Mouse (Mus musculus): Measurements from ENCODE around the gene Znhit6. TPM values are rescaled to one million over a fixed set of nuclear protein-coding genes. Genes with fewer than 3 reads are reported as not detected.

Gene Znhit6
- total RNA-seq, 2 experiments from 2014 or later, result 16.1 to 16.8 TPM

GRCm38 (mm10) chr3:145641878-145642277 is 65.9 kb downstream of the Znhit6 start:
- DNase-seq (ENCODE audit: low spot score in 2 of 2), result no peak

GRCm38 (mm10) chr3:145642861-145643260 is 66.9 kb downstream of the Znhit6 start:
- no peak for DNase-seq (ENCODE audit: low spot score in 2 of 2)

- no peak for DNase-seq (ENCODE audit: low spot score in 2 of 2)
Measured at GRCm38 (mm10) chr3:145645463-145645862, 69.5 kb downstream of the Znhit6 start.

GRCm38 (mm10) chr3:145646009-145646408 is 70.0 kb downstream of the Znhit6 start:
- no peak for DNase-seq (ENCODE audit: low spot score in 2 of 2)

GRCm38 (mm10) chr3:145646666-145647065 is 70.7 kb downstream of the Znhit6 start:
- DNase-seq (ENCODE audit: low spot score in 2 of 2), result no peak

- no peak for DNase-seq (ENCODE audit: low spot score in 2 of 2)
Measured at GRCm38 (mm10) chr3:145647416-145647815, 71.4 kb downstream of the Znhit6 start.

GRCm38 (mm10) chr3:145648097-145648931 is 72.3 kb downstream of the Znhit6 start:
- no peak for DNase-seq (ENCODE audit: low spot score in 2 of 2)

GRCm38 (mm10) chr3:145648991-145649851 is 73.2 kb downstream of the Znhit6 start:
- no peak for DNase-seq (ENCODE audit: low spot score in 2 of 2)

GRCm38 (mm10) chr3:145649852-145650202 is 73.8 kb downstream of the Znhit6 start, which contains the start of gene Ccn1:
Gene Ccn1 (minus strand): TSS chr3:145649981.
- peak in 1 of 2 experiments; percentile 53 for DNase-seq (ENCODE audit: low spot score in 2 of 2)

GRCm38 (mm10) chr3:145650298-145651011 is 74.5 kb downstream of the Znhit6 start:
- DNase-seq (ENCODE audit: low spot score in 2 of 2), result no peak

- no peak for DNase-seq (ENCODE audit: low spot score in 2 of 2)
Measured at GRCm38 (mm10) chr3:145651029-145651977, 75.3 kb downstream of the Znhit6 start.

- no peak for DNase-seq (ENCODE audit: low spot score in 2 of 2)
Measured at GRCm38 (mm10) chr3:145651978-145652321, 75.9 kb downstream of the Znhit6 start.

GRCm38 (mm10) chr3:145652322-145653131 is 76.5 kb downstream of the Znhit6 start:
- no peak for DNase-seq (ENCODE audit: low spot score in 2 of 2)

GRCm38 (mm10) chr3:145653191-145653940 is 77.4 kb downstream of the Znhit6 start:
- no peak for DNase-seq (ENCODE audit: low spot score in 2 of 2)

GRCm38 (mm10) chr3:145654028-145654427 is 78.0 kb downstream of the Znhit6 start:
- no peak for DNase-seq (ENCODE audit: low spot score in 2 of 2)
